Mouse (Mus musculus) embryonic fibroblast, embryonic 13.5 days (primary cell): ENCODE measurements around the gene Rpn1.

ENCODE experiments used
- CTCF ChIP-seq: IDR thresholded peaks from 2 replicates; pipeline ENCODE4 v1.5.1; 2011; ENCODE audit warnings: mild to moderate bottlenecking, control low read depth, low read length, moderate library complexity, borderline replicate concordance; ENCODE audit not compliant: insufficient read depth
- POLR2A ChIP-seq: IDR thresholded peaks from 2 replicates; pipeline ENCODE4 v1.6.1; 2011; ENCODE audit warnings: low read depth, mild to moderate bottlenecking, control low read depth, low read length, moderate library complexity

- TF ChIP-seq CTCF (no peak), POLR2A (no peak)
Measured at GRCm38 (mm10) chr6:88075960-88076517, 8.2 kb upstream of the Rpn1 start.
